Mouse (Mus musculus) forebrain, embryonic 12.5 days (tissue): Measurements from ENCODE around the gene Cd93. TPM values are rescaled to one million over a fixed set of nuclear protein-coding genes. Genes with fewer than 3 reads are reported as not detected.

Experiments used
- ATAC-seq: fragments of 200-750 bp; cut with Nextera tagmentation; 2 replicates; pipeline ENCODE4 v1.8.0; 2017; ENCODE audit warnings: moderate TSS enrichment; ENCODE audit not compliant: low FRiP score
- H3K27ac ChIP-seq: fragments of 300-500 bp; sonication (generic); 2 replicates; pipeline ENCODE4 v1.5.1; 2016; ENCODE audit warnings: mild to moderate bottlenecking
- H3K27me3 ChIP-seq: fragments of 300-500 bp; sonication (generic); 2 replicates; pipeline ENCODE4 v1.6.1; 2016; ENCODE audit warnings: mild to moderate bottlenecking
- H3K36me3 ChIP-seq: fragments of 300-500 bp; sonication (generic); replicated peaks from 2 replicates; pipeline ENCODE4 v1.6.1; 2016; ENCODE audit warnings: mild to moderate bottlenecking
- H3K4me1 ChIP-seq: fragments of 300-500 bp; sonication (generic); 2 replicates; pipeline ENCODE4 v1.6.1; 2016
- H3K4me2 ChIP-seq: fragments of 300-500 bp; sonication (generic); 2 replicates; pipeline ENCODE4 v1.6.1; 2016; ENCODE audit warnings: mild to moderate bottlenecking, moderate library complexity
- H3K4me3 ChIP-seq: fragments of 300-500 bp; sonication (generic); replicated peaks from 2 replicates; pipeline ENCODE4 v1.5.1; 2016; ENCODE audit warnings: mild to moderate bottlenecking
- H3K9ac ChIP-seq: fragments of 300-500 bp; sonication (generic); 2 replicates; pipeline ENCODE4 v1.6.1; 2016; ENCODE audit warnings: mild to moderate bottlenecking
- H3K9me3 ChIP-seq: fragments of 300-500 bp; sonication (generic); 2 replicates; pipeline ENCODE4 v1.6.1; 2016
- WGBS: fragments of 180-500 bp; shearing (Covaris S2); methylation state at CpG from one replicate; pipeline ENCODE4 v1.1.7; 2016; 5-methylcytosine and 5-hydroxymethylcytosine counted together
- polyA plus RNA-seq: library from polyadenylated mRNA; unstranded; fragments of >200 nt; fragmentation: Nextera tagmentation; extraction: Ambion mirVana; gene quantifications from 2 replicates; pipeline ENCODE4 v1.2.1, GENCODE M21; 2016

Cd93 gene
- polyA plus RNA-seq, 1 experiment from 2014 or later: 6.4 TPM

DNA sequence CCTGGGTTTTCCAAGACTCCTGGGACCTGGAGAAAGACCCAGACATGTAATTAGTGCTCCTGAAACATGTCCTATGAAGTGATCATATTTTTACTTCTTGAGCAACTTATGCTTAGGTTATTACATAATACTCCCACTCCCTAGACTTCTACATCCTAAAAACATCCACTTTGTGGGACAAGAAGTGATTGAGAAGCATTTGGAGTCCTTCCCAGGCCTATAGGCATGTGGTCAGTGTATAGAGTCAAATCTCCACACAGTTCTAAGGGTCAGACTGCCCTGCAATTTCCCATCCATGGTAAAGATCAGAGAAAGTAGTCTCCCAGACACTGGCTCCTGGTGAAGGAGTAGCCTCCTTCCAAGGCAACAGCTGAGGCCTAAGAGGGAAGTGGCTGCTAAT lies 12.0 kb upstream of the Cd93 start:
- Histone ChIP-seq H3K4me1 (no peaks in the 10 kb centered on the region), H3K36me3 (no peaks in the 10 kb centered on the region), H3K4me2 (no peak overlapping the region), H3K27ac (no peak overlapping the region), H3K27me3 (no peaks in the 10 kb centered on the region), H3K9me3 (no peaks in the 10 kb centered on the region), H3K4me3 (no peak overlapping the region), H3K9ac (no peak overlapping the region)
- ATAC-seq: no peak

DNA sequence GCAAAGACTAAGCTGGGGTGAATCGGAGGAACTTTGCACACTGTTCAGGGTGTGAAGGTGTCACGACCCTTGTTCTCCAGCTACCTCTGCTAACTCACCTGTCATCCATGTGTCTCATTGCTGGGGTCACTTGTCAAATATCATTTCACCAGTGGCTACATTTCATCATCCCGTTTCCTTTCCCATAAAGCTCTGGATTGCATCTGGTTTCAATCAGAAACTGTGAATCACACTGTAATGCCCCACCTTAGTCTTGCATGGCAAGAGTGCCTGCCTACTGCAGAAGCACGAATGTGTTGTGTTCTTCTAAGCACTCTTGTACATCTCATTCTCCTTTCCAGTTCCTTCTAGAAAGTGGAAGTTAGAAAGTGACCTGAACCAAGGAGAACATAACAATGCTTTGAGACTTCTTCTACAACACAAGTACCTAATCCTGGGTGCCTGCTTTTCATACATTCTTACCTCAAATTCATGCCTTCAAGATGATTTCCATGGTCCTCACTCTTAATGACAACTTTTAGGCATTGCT lies 10.7 kb upstream of the Cd93 start:
- H3K4me1 ChIP-seq: no peaks in the 10 kb centered on the region
- no peak overlapping the region for H3K9ac ChIP-seq
- no peak overlapping the region for H3K27ac ChIP-seq
- no peak overlapping the region for H3K4me2 ChIP-seq
- no peak for ATAC-seq
- 75% methylated on average over 4 of the region's 4 CpGs for WGBS
- H3K27me3 ChIP-seq: no peaks in the 10 kb centered on the region
- H3K36me3 ChIP-seq: no peaks in the 10 kb centered on the region
- no peaks in the 10 kb centered on the region for H3K9me3 ChIP-seq
- H3K4me3 ChIP-seq: no peak overlapping the region

DNA sequence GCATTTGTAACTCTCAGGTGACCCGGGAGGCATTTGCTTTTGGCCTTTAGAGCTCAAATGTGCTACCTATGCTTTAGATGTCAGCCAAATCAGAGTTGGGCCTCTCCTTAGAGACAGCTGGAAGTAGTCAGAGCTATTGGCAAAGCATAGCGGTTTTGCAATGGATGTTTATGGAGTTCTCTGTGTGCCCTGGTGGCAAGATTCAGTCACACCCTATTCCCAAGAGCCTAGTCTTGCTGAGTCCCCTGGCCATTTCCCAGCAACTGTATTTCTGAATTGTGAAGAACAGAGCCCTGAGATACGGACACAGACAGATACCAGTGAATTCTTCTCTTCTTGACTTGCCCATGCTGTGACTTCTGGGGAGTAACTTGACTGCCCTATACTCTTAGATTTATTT lies 9.7 kb upstream of the Cd93 start:
- Histone ChIP-seq H3K4me1 (no peaks in the 10 kb centered on the region), H3K4me3 (no peak overlapping the region), H3K4me2 (no peak overlapping the region), H3K27ac (no peak overlapping the region), H3K9ac (no peak overlapping the region), H3K9me3 (no peaks in the 10 kb centered on the region), H3K36me3 (no peaks in the 10 kb centered on the region), H3K27me3 (no peaks in the 10 kb centered on the region)
- no peak for ATAC-seq
- 90% methylated on average over 3 of the region's 3 CpGs for WGBS

DNA sequence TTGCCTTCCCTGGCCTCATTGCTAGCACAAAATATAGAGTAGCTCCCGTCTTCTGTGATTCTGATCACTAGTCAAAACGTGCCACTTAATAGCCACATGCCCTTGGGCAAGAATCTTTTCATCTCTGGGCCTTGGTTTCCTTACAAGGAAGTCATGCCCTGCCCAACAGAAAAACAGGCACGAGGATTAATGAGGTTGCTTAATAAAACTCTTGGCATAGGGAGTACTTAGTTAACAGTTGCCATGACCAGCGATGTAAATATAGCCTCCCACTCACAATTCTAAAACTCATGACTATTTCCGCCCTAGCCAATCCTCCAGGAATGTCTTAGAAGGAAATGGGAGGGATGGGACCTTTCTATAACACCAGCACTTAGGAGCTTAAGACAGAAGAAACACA lies 8.1 kb upstream of the Cd93 start:
- WGBS: 76% methylated on average over 5 of the region's 5 CpGs
- ATAC-seq: no peak
- no peak overlapping the region for H3K4me3 ChIP-seq
- H3K9me3 ChIP-seq: no peaks in the 10 kb centered on the region
- no peak overlapping the region for H3K4me2 ChIP-seq
- H3K4me1 ChIP-seq: no peaks in the 10 kb centered on the region
- no peaks in the 10 kb centered on the region for H3K27me3 ChIP-seq
- H3K36me3 ChIP-seq: no peaks in the 10 kb centered on the region
- no peak overlapping the region for H3K27ac ChIP-seq
- H3K9ac ChIP-seq: no peak overlapping the region

DNA sequence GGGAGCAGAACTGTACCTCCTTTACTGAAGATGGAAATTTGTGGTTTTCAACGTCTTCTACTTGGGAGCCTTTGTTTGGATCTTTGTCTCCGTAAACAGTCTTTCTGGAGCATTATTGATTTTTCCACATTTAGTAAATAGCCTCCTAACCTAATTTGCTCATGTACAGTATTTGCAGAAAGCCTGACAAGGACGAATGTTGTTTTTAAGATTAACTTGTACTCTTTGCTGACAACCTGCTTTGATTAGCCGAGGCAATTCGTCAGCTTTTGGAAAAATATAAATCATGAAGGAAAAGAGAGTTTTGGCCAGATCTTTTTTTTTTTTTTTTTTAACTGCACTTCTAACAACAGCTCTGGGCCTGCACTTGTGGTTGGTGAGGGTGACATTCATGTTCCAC lies 7.3 kb upstream of the Cd93 start:
- 87% methylated on average over 5 of the region's 5 CpGs for WGBS
- ATAC-seq: no peak
- Histone ChIP-seq H3K4me2 (no peak overlapping the region), H3K4me3 (no peak overlapping the region), H3K9me3 (no peaks in the 10 kb centered on the region), H3K4me1 (no peaks in the 10 kb centered on the region), H3K36me3 (no peaks in the 10 kb centered on the region), H3K27me3 (no peaks in the 10 kb centered on the region), H3K27ac (no peak overlapping the region), H3K9ac (no peak overlapping the region)

DNA sequence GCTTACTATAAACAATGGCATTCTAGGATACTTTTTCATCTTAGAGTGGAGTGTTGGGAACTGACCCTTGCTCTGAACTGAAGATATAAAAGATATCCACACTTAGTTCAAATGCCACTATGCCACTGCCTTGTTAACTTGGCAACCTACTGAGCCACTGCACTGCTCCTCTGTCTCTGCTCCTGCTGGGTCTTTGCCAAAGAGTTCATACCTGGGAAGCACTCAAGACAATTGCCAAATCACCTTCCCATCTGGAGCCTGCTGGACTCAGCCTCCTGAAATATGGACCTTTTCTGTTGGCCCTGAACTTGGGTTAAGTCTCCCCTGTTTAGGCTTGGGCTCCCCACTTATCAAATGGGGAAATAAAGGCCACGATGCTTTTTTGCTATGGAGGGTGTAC lies 6.3 kb upstream of the Cd93 start:
- Histone ChIP-seq H3K4me3 (no peak overlapping the region), H3K27ac (no peak overlapping the region), H3K4me1 (no peaks in the 10 kb centered on the region), H3K4me2 (no peak overlapping the region), H3K9me3 (no peaks in the 10 kb centered on the region), H3K9ac (no peak overlapping the region), H3K27me3 (no peaks in the 10 kb centered on the region), H3K36me3 (no peaks in the 10 kb centered on the region)
- no peak for ATAC-seq
- 88% methylated on average over 1 of the region's 1 CpGs for WGBS

DNA sequence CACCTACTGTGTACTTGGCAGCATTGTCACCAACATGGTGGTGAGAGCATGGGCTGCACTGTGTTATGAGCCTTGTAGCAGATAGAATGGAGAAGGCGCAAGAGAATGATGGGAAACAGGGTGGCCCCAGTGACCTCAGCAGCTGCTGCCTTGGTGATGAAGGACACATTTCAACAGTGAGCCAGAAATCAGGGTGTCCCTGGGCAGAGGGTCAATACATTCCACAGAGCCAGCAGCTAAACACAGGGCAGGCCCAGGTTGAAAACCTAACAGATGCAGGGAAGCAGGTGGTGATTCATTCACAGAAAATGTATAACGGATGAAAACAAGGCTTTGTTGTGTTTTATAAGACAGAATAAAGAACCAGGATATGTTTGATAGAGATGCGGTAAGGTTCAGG lies 3.1 kb upstream of the Cd93 start:
- WGBS: 84% methylated on average over 3 of the region's 3 CpGs
- Histone ChIP-seq H3K27ac (no peak overlapping the region), H3K4me3 (no peak overlapping the region), H3K9me3 (no peaks in the 10 kb centered on the region), H3K4me2 (no peak overlapping the region), H3K36me3 (no peaks in the 10 kb centered on the region), H3K9ac (no peak overlapping the region), H3K27me3 (no peaks in the 10 kb centered on the region), H3K4me1 (no peaks in the 10 kb centered on the region)
- ATAC-seq: no peak

DNA sequence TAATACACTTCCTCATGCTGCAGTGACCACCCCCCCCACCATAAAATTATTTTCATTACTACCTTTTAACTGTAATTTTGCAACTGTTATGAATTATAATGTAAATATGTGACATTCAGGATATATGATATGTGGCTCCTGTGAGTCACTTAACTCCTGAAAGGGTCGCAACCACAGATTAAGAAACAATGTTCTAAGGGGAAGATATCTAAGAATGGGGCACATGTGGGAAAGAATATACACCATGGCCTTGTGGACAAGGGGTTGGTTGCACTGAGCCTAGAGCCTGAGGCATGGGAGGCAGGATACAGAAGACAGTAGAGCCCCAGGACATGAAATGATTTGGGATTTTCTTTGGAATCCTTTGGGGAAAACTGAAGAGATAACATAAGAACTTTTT lies 2.3 kb upstream of the Cd93 start:
- no peaks in the 10 kb centered on the region for H3K27me3 ChIP-seq
- WGBS: 92% methylated on average over 1 of the region's 1 CpGs
- no peaks in the 10 kb centered on the region for H3K36me3 ChIP-seq
- H3K9me3 ChIP-seq: no peaks in the 10 kb centered on the region
- no peak overlapping the region for H3K4me3 ChIP-seq
- no peak for ATAC-seq
- no peaks in the 10 kb centered on the region for H3K4me1 ChIP-seq
- H3K4me2 ChIP-seq: no peak overlapping the region
- H3K27ac ChIP-seq: no peak overlapping the region
- no peak overlapping the region for H3K9ac ChIP-seq

DNA sequence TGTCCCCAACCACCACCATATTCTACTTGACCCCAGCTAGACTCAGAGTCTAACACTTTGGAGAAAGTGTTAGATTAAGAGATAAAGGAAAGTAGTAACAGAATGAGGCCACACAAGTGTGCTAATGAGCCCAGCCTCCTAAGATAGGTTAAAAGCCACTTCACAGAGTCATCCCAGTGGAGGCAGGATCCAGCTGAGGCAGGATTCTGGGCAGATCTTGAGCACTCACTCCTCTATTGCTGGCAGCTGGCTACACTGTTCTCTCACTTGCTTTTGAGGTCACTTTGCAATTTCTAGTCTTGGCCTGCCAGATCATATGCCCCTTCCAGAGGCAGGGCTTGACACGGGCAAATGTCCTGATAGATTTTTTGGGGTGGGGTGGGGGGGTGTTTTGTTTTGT lies 1.1 kb upstream of the Cd93 start:
- H3K4me1 ChIP-seq: no peaks in the 10 kb centered on the region
- WGBS: 77% methylated on average over 1 of the region's 1 CpGs
- no peak for ATAC-seq

DNA sequence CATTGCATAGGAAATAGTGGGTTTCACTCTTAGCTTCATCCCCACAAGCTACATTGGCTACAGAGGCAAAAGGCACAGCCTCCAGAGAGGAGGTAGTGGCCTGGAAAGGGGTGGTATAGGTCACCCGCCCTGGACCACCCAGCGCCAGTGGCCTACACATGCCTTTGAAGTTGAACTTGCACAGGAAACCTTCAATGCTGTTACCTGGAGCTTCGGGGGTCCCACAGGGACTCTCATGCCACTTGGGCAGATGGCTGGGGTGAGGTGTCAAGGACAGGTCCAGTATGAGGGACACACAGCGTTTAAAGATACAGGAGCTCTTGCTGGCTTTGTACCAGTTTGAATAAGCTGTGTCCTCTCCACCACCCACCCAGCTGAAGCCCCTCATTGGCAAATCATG lies 653 bp downstream of the Cd93 start:
- no peaks in the 10 kb centered on the region for H3K27me3 ChIP-seq
- 88% methylated on average over 4 of the region's 4 CpGs for WGBS
- H3K9me3 ChIP-seq: no peaks in the 10 kb centered on the region
- H3K4me2 ChIP-seq: no peak overlapping the region
- no peak overlapping the region for H3K9ac ChIP-seq
- H3K4me1 ChIP-seq: no peaks in the 10 kb centered on the region
- no peak overlapping the region for H3K4me3 ChIP-seq
- no peak for ATAC-seq
- H3K36me3 ChIP-seq: no peaks in the 10 kb centered on the region
- H3K27ac ChIP-seq: no peak overlapping the region

More for the DNA sequence above, 1.1 kb upstream of the Cd93 start:
- Histone ChIP-seq H3K4me2 (no peak overlapping the region), H3K27me3 (no peaks in the 10 kb centered on the region), H3K4me3 (no peak overlapping the region), H3K27ac (no peak overlapping the region), H3K36me3 (no peaks in the 10 kb centered on the region), H3K9ac (no peak overlapping the region), H3K9me3 (no peaks in the 10 kb centered on the region)

DNA sequence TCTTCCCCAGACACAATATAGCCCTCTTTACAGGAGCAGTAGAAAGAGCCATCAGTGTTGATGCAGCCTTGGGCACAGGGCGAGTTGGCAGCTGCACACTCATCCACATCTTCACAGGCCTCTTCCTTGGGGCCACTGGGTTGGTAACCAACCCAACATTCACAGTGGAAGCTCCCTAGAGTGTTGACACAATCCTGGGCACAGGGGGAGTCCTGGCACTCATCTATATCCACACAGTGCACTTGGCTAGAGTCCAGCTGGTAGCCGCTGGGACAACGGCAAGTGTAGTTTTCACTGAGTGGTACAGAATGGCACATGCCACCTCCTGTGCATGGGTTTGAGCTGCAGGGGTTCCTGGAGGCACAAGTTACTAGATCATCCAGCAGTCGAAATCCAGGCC lies 1.2 kb downstream of the Cd93 start:
- H3K4me1 ChIP-seq: no peaks in the 10 kb centered on the region
- no peaks in the 10 kb centered on the region for H3K27me3 ChIP-seq
- H3K4me2 ChIP-seq: no peak overlapping the region
- H3K27ac ChIP-seq: no peak overlapping the region
- no peaks in the 10 kb centered on the region for H3K9me3 ChIP-seq
- no peak overlapping the region for H3K4me3 ChIP-seq
- no peaks in the 10 kb centered on the region for H3K36me3 ChIP-seq
- ATAC-seq: no peak
- H3K9ac ChIP-seq: no peak overlapping the region
- 82% methylated on average over 4 of the region's 4 CpGs for whole genome bisulfite sequencing

DNA sequence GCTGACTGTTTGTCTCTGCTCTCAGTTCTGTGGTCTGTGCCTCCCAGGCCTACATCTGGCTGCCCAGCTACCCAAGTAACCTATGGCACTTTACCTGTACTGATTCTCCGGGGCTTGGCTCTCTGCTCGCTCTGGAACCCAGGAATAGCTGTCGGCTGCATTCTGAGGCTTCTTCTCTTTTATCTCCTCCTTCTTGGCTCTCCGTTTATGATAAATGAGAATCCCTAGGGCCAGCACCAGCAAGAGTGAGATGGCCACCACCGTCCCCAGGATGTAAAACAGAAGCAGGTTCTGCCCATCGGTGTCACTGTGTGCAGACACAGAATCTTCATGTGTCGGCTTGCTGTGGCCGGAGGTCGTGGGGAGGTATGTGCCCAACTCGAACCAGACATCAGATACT lies 1.9 kb downstream of the Cd93 start:
- 86% methylated on average over 10 of the region's 10 CpGs for WGBS
- no peaks in the 10 kb centered on the region for H3K9me3 ChIP-seq
- no peaks in the 10 kb centered on the region for H3K4me1 ChIP-seq
- H3K4me3 ChIP-seq: no peak overlapping the region
- ATAC-seq: no peak
- H3K27me3 ChIP-seq: no peaks in the 10 kb centered on the region
- no peak overlapping the region for H3K9ac ChIP-seq
- no peaks in the 10 kb centered on the region for H3K36me3 ChIP-seq
- H3K27ac ChIP-seq: no peak overlapping the region
- H3K4me2 ChIP-seq: no peak overlapping the region

DNA sequence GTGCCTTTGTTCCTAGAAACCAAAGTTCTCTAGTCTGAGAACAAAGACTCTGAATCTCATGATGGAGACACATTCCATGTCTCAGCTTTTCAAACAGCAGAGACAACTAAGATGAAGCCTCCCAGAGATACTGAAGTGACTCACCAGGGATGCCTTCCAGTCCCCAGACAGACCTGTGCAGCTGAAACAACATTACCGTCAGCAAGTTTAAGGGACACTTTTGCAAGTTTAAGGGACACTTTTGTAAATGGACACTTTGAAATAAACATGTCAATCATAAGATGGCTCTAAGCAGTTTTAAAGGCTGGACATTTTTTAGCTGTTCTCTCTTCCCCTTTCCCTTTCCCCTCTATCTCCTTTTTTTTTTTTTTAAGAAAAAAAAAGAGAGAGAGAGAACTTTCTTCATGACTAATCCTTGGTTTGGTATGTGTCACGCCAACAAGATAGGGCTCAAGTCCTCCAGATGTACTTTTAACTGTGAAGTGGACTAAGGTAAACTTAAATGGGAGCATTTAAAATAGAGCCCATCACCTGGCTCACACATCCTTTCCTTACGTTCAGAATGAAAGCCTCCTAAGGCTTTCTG lies 3.6 kb downstream of the Cd93 start:
- H3K4me1 ChIP-seq: no peaks in the 10 kb centered on the region
- 73% methylated on average over 3 of the region's 3 CpGs for WGBS
- no peak overlapping the region for H3K4me3 ChIP-seq
- no peaks in the 10 kb centered on the region for H3K36me3 ChIP-seq
- no peaks in the 10 kb centered on the region for H3K27me3 ChIP-seq
- no peak overlapping the region for H3K27ac ChIP-seq
- H3K9me3 ChIP-seq: no peaks in the 10 kb centered on the region
- no peak overlapping the region for H3K9ac ChIP-seq
- no peak for ATAC-seq
- no peak overlapping the region for H3K4me2 ChIP-seq
